Mouse (Mus musculus): ENCODE data around the gene Pla2g4a. TPM values are rescaled to one million over a fixed set of nuclear protein-coding genes. Genes with fewer than 3 reads are reported as not detected.
"Not testable (repeated sequence)": the region's sequence is repeated elsewhere in the genome, so short reads cannot be mapped to it uniquely, and the experiment has no call there.

Gene Pla2g4a
- total RNA-seq, 2 experiments from 2014 or later = 4.3 to 4.4 TPM

DNA sequence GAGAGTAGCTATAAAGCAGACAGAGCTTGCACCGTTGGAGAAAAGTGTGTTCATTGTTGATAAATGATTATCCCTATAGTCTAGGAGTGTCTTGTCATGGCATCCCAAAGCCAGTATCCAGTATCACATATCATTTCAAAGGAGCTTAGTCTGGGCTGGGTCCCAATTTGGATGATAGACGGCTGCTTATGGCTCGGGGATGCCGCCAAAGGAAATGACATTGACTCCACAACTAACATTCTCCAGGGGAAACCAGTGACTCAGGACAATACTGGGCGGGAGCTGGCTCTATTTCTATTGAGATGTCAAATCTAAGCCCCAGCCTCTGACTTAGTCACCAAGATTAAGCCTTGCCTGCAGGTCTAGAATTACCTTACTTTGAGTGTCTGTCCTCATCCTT lies 31.9 kb downstream of the Pla2g4a start:
- no peak for DNase-seq

DNA sequence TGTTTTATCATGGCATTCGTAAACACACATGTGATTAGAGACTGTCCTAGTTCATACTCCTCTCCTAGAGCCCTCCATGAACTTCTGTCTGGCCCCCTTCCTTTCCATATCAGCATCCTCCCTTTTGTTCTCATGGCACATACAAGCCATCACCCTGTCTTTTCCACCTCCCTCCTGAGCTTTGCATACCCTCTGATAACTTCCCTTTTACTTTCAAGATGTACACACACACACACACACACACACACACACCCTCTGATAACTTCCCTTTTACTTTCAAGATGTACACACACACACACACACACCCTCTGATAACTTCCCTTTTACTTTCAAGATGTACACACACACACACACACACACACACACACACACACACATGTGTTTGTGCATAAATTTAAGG lies 37.4 kb downstream of the Pla2g4a start:
- not testable (repeated sequence) for DNase-seq

DNA sequence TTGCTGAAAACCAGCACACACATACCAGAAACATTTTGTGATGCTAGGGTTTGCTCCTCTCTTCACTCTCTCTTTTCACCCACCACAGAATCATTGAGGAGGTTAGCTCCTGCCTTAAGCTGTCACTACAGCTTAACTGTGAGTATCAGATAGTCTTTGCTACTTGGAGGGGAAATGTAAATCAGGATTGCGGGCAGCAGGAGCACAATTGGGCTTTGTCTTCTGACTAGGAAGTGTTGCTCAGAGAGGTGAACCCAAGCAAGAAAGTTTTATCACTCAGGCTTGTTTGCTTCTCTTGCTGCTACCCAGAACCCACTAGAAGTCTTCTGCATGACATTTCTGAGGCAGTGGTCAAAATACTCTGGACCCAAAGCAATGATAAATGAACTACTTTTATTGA lies 38.9 kb downstream of the Pla2g4a start:
- DNase-seq = no peak

DNA sequence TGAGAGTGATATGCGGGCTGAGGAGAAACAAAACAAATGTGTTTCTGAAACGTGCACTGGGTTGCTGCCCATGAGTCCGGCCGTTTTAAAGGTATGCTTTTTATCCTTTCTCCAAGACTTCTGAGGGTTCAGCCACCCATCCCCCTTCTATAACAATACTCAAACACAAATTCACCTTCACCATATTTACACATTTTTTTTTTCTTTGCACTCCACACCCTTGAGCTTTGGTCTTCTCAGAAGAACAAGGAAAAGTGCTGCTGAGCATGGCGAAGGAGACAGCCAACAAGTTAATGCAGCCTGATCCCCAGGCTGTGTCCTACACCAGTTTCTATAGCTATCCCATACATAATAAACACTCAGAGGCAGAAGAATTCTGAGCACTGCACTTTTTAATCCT lies 39.8 kb downstream of the Pla2g4a start:
- no peak for DNase-seq

DNA sequence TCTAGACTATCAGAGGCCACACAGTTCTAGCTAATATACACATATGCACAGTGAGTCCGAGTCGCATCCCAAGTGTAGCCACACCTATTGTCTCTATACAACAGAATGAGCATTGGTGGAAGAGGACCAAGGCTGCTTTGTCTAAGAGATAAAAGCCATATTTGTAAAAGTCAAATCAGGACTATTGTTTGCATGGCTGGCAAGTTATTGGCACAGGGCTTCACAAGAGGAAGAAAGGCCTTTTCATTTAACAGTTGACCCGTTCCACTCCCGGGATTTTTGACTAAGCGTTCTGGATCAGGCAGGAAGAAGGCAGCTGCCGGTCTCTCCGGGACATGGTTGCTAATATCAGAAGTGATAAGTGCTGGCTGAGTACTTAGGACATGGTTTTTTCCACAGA lies 41.8 kb downstream of the Pla2g4a start:
- DNase-seq = no peak

- DNase-seq = no peak
These were observed 48.1 kb downstream of the Pla2g4a start for GRCm38 (mm10) chr1:149912984-149913383.

DNA sequence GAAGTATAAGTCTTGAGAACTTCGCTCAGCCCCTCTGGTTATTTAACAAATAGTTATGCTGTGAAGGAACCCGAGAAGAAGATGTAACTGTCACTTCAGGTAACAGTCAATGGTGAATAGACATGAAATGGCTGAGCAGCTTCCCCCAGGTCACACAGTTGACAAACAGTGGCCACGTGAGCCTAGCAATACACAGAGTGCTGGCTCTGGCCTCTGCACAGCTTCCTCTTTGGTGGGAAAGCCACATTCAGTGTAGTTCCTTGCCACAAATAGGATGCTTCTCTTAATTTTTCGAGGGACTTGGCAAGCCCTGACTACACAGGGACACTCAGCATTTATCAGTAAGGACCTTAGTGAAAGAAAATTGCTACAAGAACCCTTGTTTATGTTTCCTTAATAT lies 50.0 kb downstream of the Pla2g4a start:
- DNase-seq = no peak

DNA sequence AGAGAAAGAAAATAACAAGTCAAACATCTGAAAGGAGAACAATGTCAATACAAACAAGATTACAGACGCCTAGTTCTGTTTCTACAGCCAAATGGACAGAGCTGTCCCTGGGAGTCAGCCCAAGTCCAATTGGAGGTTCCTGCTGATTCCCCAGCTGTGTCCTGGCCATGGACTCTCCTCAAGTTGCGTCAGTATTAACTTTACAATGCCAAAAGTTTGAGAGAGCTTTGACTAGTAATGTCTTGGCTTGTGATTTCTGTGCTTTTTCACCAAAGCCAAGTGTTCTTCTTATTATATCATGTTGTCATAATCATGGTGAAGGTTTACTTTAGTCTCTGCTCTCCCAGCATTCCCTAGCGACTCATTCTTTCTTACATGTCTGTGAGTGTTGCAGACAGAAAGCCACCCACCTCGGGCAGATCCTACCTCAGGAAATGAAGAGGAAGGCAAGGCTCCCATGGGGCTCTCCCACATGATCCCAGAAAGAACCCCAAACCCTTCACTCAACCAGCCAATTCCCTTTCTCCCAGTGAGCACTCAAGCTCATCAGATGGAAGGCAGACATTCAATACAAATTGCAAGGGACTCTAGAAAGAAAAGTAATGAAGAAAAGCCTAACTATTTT lies 63.0 kb downstream of the Pla2g4a start:
- peak; percentile 10 for DNase-seq

DNA sequence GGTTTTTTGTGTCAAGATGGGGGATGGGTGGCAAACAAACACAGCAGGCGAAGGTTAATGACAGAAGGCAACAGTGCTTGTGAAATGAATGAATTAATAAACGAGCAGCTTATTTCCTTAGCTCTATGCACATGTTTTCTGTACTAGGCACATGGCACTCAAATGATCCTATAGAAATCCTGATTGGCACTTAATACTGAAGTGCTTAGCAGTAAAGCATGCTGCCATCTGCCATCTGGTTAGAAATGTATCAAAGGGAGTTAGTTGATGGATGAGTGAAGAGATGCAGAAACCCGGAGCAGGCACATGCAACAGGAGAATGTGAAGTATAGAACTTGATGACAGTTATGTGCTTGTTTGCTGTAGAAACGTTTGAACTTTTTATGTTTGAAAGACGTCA lies 64.5 kb downstream of the Pla2g4a start:
- no peak for DNase-seq

- no peak for DNase-seq
These were observed 66.2 kb downstream of the Pla2g4a start for GRCm38 (mm10) chr1:149894940-149895339.

GRCm38 (mm10) chr1:149893903-149894302 lies 67.2 kb downstream of the Pla2g4a start:
- no peak for DNase-seq

- no peak for DNase-seq
These were observed 70.0 kb downstream of the Pla2g4a start for GRCm38 (mm10) chr1:149891057-149891456.

- DNase-seq = no peak
These were observed 78.6 kb downstream of the Pla2g4a start for GRCm38 (mm10) chr1:149882419-149883025.

GRCm38 (mm10) chr1:149878175-149878574 lies 82.9 kb downstream of the Pla2g4a start:
- DNase-seq = no peak

- DNase-seq = no peak
These were observed 84.6 kb downstream of the Pla2g4a start for GRCm38 (mm10) chr1:149876502-149876901.

DNA sequence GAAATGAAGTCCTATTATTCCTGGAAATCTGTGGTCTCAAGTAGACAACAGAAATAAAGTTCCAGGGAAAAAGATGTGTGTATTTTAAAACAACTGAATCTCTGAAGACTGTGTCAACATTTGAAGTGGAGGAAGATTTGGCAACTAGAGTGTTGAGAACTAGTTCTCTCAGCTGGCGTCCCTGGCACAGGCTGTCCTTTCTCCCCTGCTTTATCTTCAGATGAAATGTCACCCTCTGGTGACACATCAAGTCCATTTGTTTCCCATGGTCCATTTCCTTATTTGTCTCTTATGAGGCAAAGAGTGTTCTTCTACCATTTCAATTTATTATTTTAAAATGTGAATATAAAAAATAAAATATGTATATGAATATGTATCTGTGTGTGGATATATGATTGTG lies 89.5 kb downstream of the Pla2g4a start:
- DNase-seq = no peak

GRCm38 (mm10) chr1:149867323-149867722 lies 93.8 kb downstream of the Pla2g4a start:
- DNase-seq = no peak

DNA sequence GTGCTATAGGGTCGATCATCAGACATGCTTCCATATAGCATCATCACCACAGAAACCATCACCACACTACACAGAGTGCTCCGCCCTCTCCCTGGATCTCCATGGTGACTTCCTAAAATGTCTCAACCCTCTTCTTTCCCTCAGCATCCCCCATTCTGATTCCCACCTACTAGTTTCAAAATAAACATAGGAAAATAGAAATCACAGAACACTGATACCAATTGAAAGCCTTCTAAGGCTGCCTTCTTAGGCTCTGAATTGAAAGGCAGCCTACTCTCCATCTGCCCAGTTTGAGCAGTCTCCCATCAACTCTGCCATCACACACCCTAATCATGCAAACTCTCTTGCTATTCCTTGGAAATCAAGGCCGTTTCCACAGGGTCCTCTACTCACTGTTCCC lies 94.9 kb downstream of the Pla2g4a start:
- DNase-seq = no peak

DNA sequence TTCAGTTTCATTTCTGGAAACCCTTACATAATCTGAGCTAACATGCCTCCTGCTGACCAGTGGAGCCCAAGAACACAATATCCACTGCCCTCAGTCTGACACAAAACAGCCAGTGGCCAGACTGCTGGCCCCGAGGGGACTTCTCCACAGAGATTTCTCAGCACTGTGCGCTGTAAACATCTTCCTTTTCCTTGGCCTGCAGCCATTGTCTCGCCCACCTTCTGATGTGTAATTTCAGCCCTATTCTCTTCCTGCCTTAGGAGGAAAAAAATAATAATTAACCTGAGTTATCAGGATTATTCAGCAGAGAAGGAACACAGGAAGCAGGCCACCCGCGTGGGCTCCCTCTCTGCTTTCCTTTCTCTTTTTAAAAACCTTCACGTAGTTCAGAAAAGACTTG lies 98.3 kb downstream of the Pla2g4a start:
- peak; percentile 50 for DNase-seq

GRCm38 (mm10) chr1:149862181-149862580 lies 98.9 kb downstream of the Pla2g4a start:
- DNase-seq = no peak

- DNase-seq = no peak
These were observed 99.5 kb downstream of the Pla2g4a start for GRCm38 (mm10) chr1:149861543-149861942.

- no peak for DNase-seq
These were observed 102.4 kb downstream of the Pla2g4a start for GRCm38 (mm10) chr1:149858734-149859133.

GRCm38 (mm10) chr1:149856720-149857119 lies 104.4 kb downstream of the Pla2g4a start:
- peak; percentile 78 for DNase-seq

GRCm38 (mm10) chr1:149855581-149855980 lies 105.5 kb downstream of the Pla2g4a start:
- no peak for DNase-seq

DNA sequence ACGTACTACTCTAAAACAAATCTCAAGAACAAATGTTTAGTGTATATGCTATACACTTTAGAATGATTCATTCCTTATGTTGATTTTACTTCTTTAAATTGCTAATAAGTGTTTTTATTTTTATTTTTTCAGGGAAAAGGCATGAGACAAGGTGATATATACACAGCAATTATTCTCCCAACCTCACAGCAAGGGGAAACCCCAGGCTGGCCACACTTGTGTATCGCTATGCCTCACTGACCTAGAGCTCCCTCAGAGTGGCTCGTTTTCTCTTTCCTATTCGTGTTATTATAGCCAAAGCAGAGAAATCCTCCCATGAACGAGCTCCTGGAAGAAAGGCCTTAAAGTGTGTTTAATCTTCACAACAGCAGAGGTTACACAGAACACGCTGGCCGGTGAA lies 106.2 kb downstream of the Pla2g4a start:
- no peak for DNase-seq
